Comparison of ENCODE assay signal across 11 mouse cellular contexts in the genomic region with DNA sequence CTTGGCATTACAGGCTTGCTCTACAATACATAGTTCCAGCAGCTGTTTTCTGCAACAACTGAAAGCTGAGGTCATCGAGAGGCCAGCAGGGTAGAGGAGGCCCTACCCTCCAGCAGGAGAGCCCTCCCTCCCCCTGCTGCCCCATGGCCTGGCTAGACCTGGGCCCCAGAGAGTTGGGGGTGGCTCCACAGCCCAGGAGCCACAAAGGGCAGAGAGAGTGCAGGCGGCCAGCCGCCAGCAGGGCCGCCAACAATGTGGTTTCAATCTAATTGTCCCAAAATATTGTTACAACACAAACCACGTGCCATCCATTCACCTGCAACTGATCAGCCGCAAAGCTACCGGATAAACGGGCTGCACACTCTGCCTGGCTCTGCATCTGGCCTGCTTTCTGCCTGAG. TPM values are rescaled to one million over a fixed set of nuclear protein-coding genes. Genes with fewer than 3 reads are reported as not detected.
DNase-seq lines count a peak whose midpoint lies in the region; ATAC-seq lines count a peak whose summit lies in the region.
"Had no signal": no experiment of that assay in that cellular context is flagged by ENCODE, and none has a peak within 500 bp of the region (broad histone marks: within the 10 kb centered on the region; RNA-seq: fewer than 3 reads in every experiment).

No protein-coding gene starts in this region.

- H3K9me3 ChIP-seq in hindbrain, embryonic 13.5 days = no peaks in the 10 kb centered on the region
- no peaks in the 10 kb centered on the region for H3K9me3 ChIP-seq in hindbrain, embryonic 16.5 days (ENCODE audit: control insufficient read depth, low read length)
- no peaks in the 10 kb centered on the region for H3K9me3 ChIP-seq in embryonic facial prominence, embryonic 11.5 days (replicated peaks; ENCODE audit: control insufficient read depth, low read length)
- H3K9me3 ChIP-seq in liver, embryonic 13.5 days (replicated peaks) = no peaks in the 10 kb centered on the region

- no peak for ATAC-seq in hindbrain, embryonic 13.5 days (ENCODE audit: low FRiP score)
- ATAC-seq in hindbrain, embryonic 16.5 days = no peak
- peak; percentile 57; the same call in 1 of the 2 replicates for ATAC-seq in embryonic facial prominence, embryonic 11.5 days (replicated peaks; ENCODE audit: insufficient number of reproducible peaks, low FRiP score, low TSS enrichment, low read depth)
- peak; percentile 51; the same call in 1 of the 2 replicates for ATAC-seq in liver, embryonic 13.5 days (ENCODE audit: low read depth)
- ATAC-seq in erythroid progenitor cell, adult 5-6 weeks (replicated peaks; ENCODE audit: low FRiP score, poor library complexity, severe bottlenecking) = no peak
- ATAC-seq: hindbrain, postnatal 0 days had no signal

- 43% methylated on average over 8 of the region's 8 CpGs for WGBS in hindbrain, embryonic 13.5 days
- 48% methylated on average over 8 of the region's 8 CpGs for WGBS in hindbrain, embryonic 16.5 days
- WGBS in embryonic facial prominence, embryonic 11.5 days = 19% methylated on average over 8 of the region's 8 CpGs
- WGBS in liver, embryonic 13.5 days (ENCODE audit: insufficient replicate concordance) = 55% methylated on average over 8 of the region's 8 CpGs

- H3K4me3 ChIP-seq in hindbrain, embryonic 13.5 days = no peak overlapping the region
- no peak overlapping the region for H3K4me3 ChIP-seq in hindbrain, embryonic 16.5 days (ENCODE audit: low read length)
- H3K4me3 ChIP-seq in embryonic facial prominence, embryonic 11.5 days (ENCODE audit: low read depth, low read length) = no peak overlapping the region
- no peak overlapping the region for H3K4me3 ChIP-seq in liver, embryonic 13.5 days (replicated peaks)

- 0 out of 2 replicates have a peak overlapping the region, but pooled peaks have one; percentile 19 for H3K9ac ChIP-seq in hindbrain, embryonic 13.5 days
- H3K9ac ChIP-seq in hindbrain, embryonic 16.5 days (ENCODE audit: low read depth, low read length) = no peak overlapping the region
- no peak overlapping the region for H3K9ac ChIP-seq in embryonic facial prominence, embryonic 11.5 days (replicated peaks; ENCODE audit: low read length)
- no peak overlapping the region for H3K9ac ChIP-seq in liver, embryonic 13.5 days

- H3K36me3 ChIP-seq in hindbrain, embryonic 13.5 days = no peaks in the 10 kb centered on the region
- H3K36me3 ChIP-seq in hindbrain, embryonic 16.5 days (ENCODE audit: control insufficient read depth, insufficient read depth, low read length) = no peaks in the 10 kb centered on the region
- H3K36me3 ChIP-seq in embryonic facial prominence, embryonic 11.5 days (replicated peaks; ENCODE audit: control insufficient read depth, insufficient read depth, low read depth, low read length) = no peaks in the 10 kb centered on the region
- H3K36me3 ChIP-seq in liver, embryonic 13.5 days = no peaks in the 10 kb centered on the region

- H3K4me2 ChIP-seq in hindbrain, embryonic 13.5 days = no peak overlapping the region
- no peak overlapping the region for H3K4me2 ChIP-seq in hindbrain, embryonic 16.5 days (ENCODE audit: low read length)
- H3K4me2 ChIP-seq in embryonic facial prominence, embryonic 11.5 days (ENCODE audit: low read depth, low read length) = no peak overlapping the region
- H3K4me2 ChIP-seq in liver, embryonic 13.5 days = no peak overlapping the region

- H3K4me1 ChIP-seq in hindbrain, embryonic 13.5 days (replicated peaks) = peaks cover 22% of the 10 kb centered on the region
- H3K4me1 ChIP-seq in hindbrain, embryonic 16.5 days (ENCODE audit: control insufficient read depth, insufficient read depth, low read depth, low read length) = peaks cover 6% of the 10 kb centered on the region; the same call in 1 of the 2 replicates
- H3K4me1 ChIP-seq in embryonic facial prominence, embryonic 11.5 days (ENCODE audit: control insufficient read depth, insufficient read depth, low read length) = peaks cover 7% of the 10 kb centered on the region; the same call in 1 of the 2 replicates
- H3K4me1 ChIP-seq in liver, embryonic 13.5 days (replicated peaks) = peaks cover 30% of the 10 kb centered on the region

- DNase-seq in NIH3T3 (ENCODE audit: low read depth) = peak; percentile 76
- peak; percentile 83 for DNase-seq in embryonic facial prominence, embryonic 11.5 days (ENCODE audit: low spot score)
- no peak for DNase-seq in liver, embryonic 13.5 days
- no peak for DNase-seq in lung, postnatal 10 days
- DNase-seq: heart, adult 18-20 months; kidney, postnatal 4 days; lung, postnatal 36 days had no signal

- H3K27ac ChIP-seq in hindbrain, embryonic 13.5 days = no peak overlapping the region
- H3K27ac ChIP-seq in hindbrain, embryonic 16.5 days (ENCODE audit: low read depth, low read length) = no peak overlapping the region
- H3K27ac ChIP-seq in embryonic facial prominence, embryonic 11.5 days (replicated peaks; ENCODE audit: low read depth, low read length) = no peak overlapping the region
- H3K27ac ChIP-seq in liver, embryonic 13.5 days = no peak overlapping the region
- H3K27ac ChIP-seq: hindbrain, postnatal 0 days had no signal

- no peaks in the 10 kb centered on the region for H3K27me3 ChIP-seq in hindbrain, embryonic 13.5 days
- no peaks in the 10 kb centered on the region for H3K27me3 ChIP-seq in hindbrain, embryonic 16.5 days (replicated peaks; ENCODE audit: control insufficient read depth, insufficient read depth, low read length)
- no peaks in the 10 kb centered on the region for H3K27me3 ChIP-seq in embryonic facial prominence, embryonic 11.5 days (ENCODE audit: control insufficient read depth, insufficient read depth, low read length)
- H3K27me3 ChIP-seq in liver, embryonic 13.5 days = no peaks in the 10 kb centered on the region

RNA-seq across cellular contexts. Expression of gene Slc38a10, which starts 20.0 kb away (rescaled TPM):
- polyA plus RNA-seq in hindbrain, embryonic 13.5 days (2015; fragmentation: Nextera tagmentation; extraction: Ambion mirVana) = 110 and 115 TPM in 2 replicates
- polyA plus RNA-seq in hindbrain, embryonic 16.5 days (2015; fragmentation: Nextera tagmentation; extraction: Ambion mirVana) = 114 and 122 TPM in 2 replicates
- polyA plus RNA-seq in embryonic facial prominence, embryonic 11.5 days (2014; fragmentation: Nextera tagmentation; extraction: Ambion mirVana) = 47.8 and 50.0 TPM in 2 replicates
- polyA plus RNA-seq in liver, embryonic 13.5 days (2015; fragmentation: Nextera tagmentation; extraction: Ambion mirVana) = 35.5 and 38.3 TPM in 2 replicates
- total RNA-seq in erythroid progenitor cell, adult 5-6 weeks (2015; ENCODE audit: low replicate concordance) = 14.8 and 17.2 TPM in 2 replicates
- 17.1 and 46.0 TPM in 2 replicates for total RNA-seq in erythroid progenitor cell, adult 5-6 weeks (2017; ENCODE audit: low replicate concordance)

Comparison
In these comparisons a context has a peak if more than half of its experiments do, and no peak if none do; other contexts are left out.
1. ATAC-seq: peak in embryonic facial prominence, embryonic 11.5 days (single experiment) and liver, embryonic 13.5 days (single experiment); none in hindbrain, embryonic 13.5 days (single experiment), hindbrain, embryonic 16.5 days (single experiment) and erythroid progenitor cell, adult 5-6 weeks (single experiment).
2. DNase-seq: peak in NIH3T3 (single experiment) and embryonic facial prominence, embryonic 11.5 days (single experiment); none in liver, embryonic 13.5 days (single experiment) and lung, postnatal 10 days (single experiment).